Mouse (Mus musculus): ENCODE measurements at regions not wholly inside any gene's neighbourhood (a gene's known extent, or its start where the extent isn't known, plus 50 kb on each side); places are given as distances from the start of the nearest gene placed in this dataset.

DNA sequence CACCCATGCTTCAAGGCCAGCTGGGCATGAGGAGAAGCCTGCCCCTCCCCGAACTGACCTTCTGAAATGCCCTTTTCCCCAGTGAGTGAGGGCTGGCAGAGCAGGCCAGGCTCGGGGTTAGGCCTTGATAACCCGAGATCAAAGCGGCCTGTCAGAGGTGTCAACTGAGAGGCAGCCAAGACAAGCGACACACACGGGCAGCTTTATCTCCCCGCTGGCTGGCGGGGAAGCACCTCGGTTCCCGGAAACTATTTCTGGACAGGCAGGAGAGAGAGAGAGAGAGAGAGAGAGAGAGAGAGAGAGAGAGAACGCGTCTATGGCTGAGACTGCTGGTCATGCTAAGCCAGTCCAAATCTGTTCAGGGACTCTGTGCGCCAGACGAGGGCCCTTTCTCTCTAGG, 95.3 kb upstream of the Tbx3 start:
- H3K27me3 ChIP-seq (ENCODE audit: insufficient read depth, low read length) = no peaks in the 10 kb centered on the region
- no peaks in the 10 kb centered on the region for H3K36me3 ChIP-seq (ENCODE audit: insufficient read depth, low read length)
- no peak overlapping the region for H3K9ac ChIP-seq (replicated peaks; ENCODE audit: low read length)
- TF ChIP-seq CTCF (IDR thresholded peaks at IDR 0.05; ENCODE audit: low read depth) = no peak
- H3K4me1 ChIP-seq (ENCODE audit: insufficient read depth, low read length) = no peaks in the 10 kb centered on the region
- WGBS = 67% methylated on average over 14 of the region's 14 CpGs
- H3K27ac ChIP-seq = no peak overlapping the region
- H3K9me3 ChIP-seq (ENCODE audit: low read length) = peaks cover 4% of the 10 kb centered on the region; the same call in 1 of the 2 replicates
- no peak for ATAC-seq
- DNase-seq (ENCODE audit: low spot score) = no peak
- H3K4me2 ChIP-seq (ENCODE audit: low read depth, low read length) = no peak overlapping the region
- no peak overlapping the region for H3K4me3 ChIP-seq (ENCODE audit: low read length)

DNA sequence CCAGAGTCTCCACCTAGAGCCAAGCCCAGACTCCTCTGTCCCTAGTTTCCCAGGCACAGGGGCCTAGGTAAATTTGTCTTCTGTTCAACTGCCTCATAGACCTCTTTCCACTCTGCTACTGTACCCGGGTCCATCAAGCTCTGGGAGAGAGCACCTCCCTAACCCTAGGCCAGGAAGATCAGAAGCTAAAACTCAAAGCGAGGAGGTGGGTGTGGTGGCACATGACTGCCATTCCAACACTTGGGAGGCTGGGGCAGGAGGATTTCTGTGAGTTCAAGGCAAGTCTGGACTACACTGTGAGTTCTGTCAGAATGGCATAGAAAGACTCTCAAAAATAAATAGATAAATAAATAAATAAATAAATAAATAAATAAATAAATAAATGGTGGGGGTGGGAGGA, 91.2 kb upstream of the Tbx3 start:
- H3K9ac ChIP-seq (replicated peaks; ENCODE audit: low read length) = no peak overlapping the region
- no peak for ATAC-seq
- H3K9me3 ChIP-seq (ENCODE audit: low read length) = no peaks in the 10 kb centered on the region
- no peak overlapping the region for H3K27ac ChIP-seq
- H3K4me2 ChIP-seq (ENCODE audit: low read depth, low read length) = no peak overlapping the region
- H3K4me3 ChIP-seq (ENCODE audit: low read length) = no peak overlapping the region
- no peaks in the 10 kb centered on the region for H3K4me1 ChIP-seq (ENCODE audit: insufficient read depth, low read length)
- no peaks in the 10 kb centered on the region for H3K36me3 ChIP-seq (ENCODE audit: insufficient read depth, low read length)
- no peaks in the 10 kb centered on the region for H3K27me3 ChIP-seq (ENCODE audit: insufficient read depth, low read length)
- 92% methylated on average over 2 of the region's 2 CpGs for WGBS
- TF ChIP-seq CTCF (IDR thresholded peaks at IDR 0.05; ENCODE audit: low read depth) = no peak
- DNase-seq (ENCODE audit: low spot score) = no peak

DNA sequence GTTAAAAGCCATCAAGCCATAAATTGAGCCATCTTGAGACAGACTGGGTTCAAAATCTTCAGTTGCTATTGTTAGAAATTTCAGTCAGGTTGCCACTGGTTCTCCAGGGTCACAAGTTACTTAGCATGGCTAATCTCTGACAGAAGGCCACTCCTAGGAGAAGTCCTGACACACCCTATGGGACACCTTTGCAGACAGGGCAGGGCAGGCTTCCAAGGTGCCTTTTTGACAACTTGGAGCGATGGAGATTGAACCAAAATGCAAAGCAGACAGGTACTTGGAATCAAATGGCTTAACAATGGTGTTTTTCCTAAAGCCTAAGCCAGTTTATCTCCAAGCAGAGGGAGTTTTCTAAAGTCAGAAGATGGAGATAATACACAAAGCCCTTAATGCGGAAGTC, 90.7 kb upstream of the Tbx3 start:
- no peaks in the 10 kb centered on the region for H3K27me3 ChIP-seq (ENCODE audit: insufficient read depth, low read length)
- no peak for ATAC-seq
- 90% methylated on average over 2 of the region's 2 CpGs for WGBS

DNA sequence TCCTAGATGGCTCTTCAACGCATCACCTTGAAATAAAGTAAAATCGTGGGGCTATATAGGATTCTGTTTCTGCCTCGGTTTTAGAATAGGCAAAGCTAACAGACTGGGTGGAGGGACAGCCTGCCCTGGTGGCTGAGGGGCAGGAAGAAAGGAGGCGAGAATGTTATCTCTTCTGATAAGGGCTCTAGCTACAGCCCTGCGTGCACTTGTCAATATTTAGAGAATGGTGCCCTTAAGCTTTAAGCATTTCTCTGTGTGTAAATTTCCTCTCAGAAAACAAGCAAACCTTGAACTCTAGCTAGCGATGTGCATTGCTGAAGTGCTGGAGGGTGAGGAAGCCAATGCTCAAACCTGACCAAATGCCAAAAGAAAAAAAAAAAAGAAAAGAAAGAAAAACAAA, 90.1 kb upstream of the Tbx3 start:
- Histone ChIP-seq H3K4me3 (ENCODE audit: low read length) (no peak overlapping the region), H3K27ac (no peak overlapping the region), H3K4me2 (ENCODE audit: low read depth, low read length) (no peak overlapping the region), H3K36me3 (ENCODE audit: insufficient read depth, low read length) (no peaks in the 10 kb centered on the region), H3K27me3 (ENCODE audit: insufficient read depth, low read length) (no peaks in the 10 kb centered on the region), H3K9me3 (ENCODE audit: low read length) (no peaks in the 10 kb centered on the region), H3K4me1 (ENCODE audit: insufficient read depth, low read length) (no peaks in the 10 kb centered on the region), H3K9ac (replicated peaks; ENCODE audit: low read length) (no peak overlapping the region)
- no peak for TF ChIP-seq CTCF (IDR thresholded peaks at IDR 0.05; ENCODE audit: low read depth)
- no peak for ATAC-seq
- WGBS = 85% methylated on average over 6 of the region's 6 CpGs
- no peak for DNase-seq (ENCODE audit: low spot score)

More for the DNA sequence above, 90.7 kb upstream of the Tbx3 start:
- Histone ChIP-seq H3K9me3 (ENCODE audit: low read length) (no peaks in the 10 kb centered on the region), H3K4me1 (ENCODE audit: insufficient read depth, low read length) (no peaks in the 10 kb centered on the region), H3K36me3 (ENCODE audit: insufficient read depth, low read length) (no peaks in the 10 kb centered on the region), H3K9ac (replicated peaks; ENCODE audit: low read length) (no peak overlapping the region), H3K27ac (no peak overlapping the region), H3K4me2 (ENCODE audit: low read depth, low read length) (no peak overlapping the region), H3K4me3 (ENCODE audit: low read length) (no peak overlapping the region)
- no peak for TF ChIP-seq CTCF (IDR thresholded peaks at IDR 0.05; ENCODE audit: low read depth)
- DNase-seq (ENCODE audit: low spot score) = no peak

DNA sequence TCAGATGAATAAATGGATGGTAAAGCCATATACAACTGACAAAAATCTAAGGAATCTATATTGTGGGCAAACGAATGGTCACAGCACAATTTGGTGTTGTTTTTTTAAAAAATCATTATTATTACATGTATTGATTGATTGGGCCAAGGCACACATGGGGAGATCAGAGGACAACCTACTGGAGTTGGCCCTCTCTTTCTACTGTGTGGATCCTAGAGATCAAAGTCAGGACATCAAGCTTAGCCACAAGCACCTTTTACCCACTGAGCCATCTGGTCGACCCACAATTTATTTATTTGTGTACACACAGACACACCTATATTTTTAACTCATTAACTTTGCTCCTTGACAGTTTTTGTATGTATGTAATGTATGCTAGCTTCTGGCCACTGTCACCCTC, 89.7 kb upstream of the Tbx3 start:
- Histone ChIP-seq H3K9ac (replicated peaks; ENCODE audit: low read length) (no peak overlapping the region), H3K27me3 (ENCODE audit: insufficient read depth, low read length) (no peaks in the 10 kb centered on the region), H3K9me3 (ENCODE audit: low read length) (no peaks in the 10 kb centered on the region), H3K27ac (no peak overlapping the region), H3K4me2 (ENCODE audit: low read depth, low read length) (no peak overlapping the region), H3K36me3 (ENCODE audit: insufficient read depth, low read length) (no peaks in the 10 kb centered on the region), H3K4me1 (ENCODE audit: insufficient read depth, low read length) (no peaks in the 10 kb centered on the region), H3K4me3 (ENCODE audit: low read length) (no peak overlapping the region)
- 91% methylated on average over 2 of the region's 2 CpGs for WGBS
- no peak for ATAC-seq
- no peak for DNase-seq (ENCODE audit: low spot score)
- no peak for TF ChIP-seq CTCF (IDR thresholded peaks at IDR 0.05; ENCODE audit: low read depth)

DNA sequence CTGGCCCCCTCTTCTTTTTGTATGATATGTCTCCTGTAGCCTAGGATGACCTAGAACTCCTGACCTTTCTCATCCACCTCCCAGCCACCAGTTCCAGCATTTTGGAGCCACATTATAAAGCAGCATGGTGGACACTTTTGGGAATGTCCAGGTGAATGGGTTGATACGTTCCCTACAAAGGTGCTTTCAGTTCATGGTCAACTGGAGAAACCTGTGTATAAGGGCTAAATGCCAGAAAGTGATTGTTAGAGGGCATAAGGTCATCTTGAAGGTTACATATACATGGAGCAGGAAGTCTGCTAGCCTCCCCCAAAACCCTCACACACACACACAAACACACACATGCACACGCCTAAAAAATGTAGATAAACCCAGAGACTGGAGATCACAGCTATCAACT, 86.1 kb upstream of the Tbx3 start:
- ATAC-seq (no peak), DNase-seq (ENCODE audit: low spot score) (no peak)
- H3K4me2 ChIP-seq (ENCODE audit: low read depth, low read length) = no peak overlapping the region
- no peak overlapping the region for H3K27ac ChIP-seq
- no peak for TF ChIP-seq CTCF (IDR thresholded peaks at IDR 0.05; ENCODE audit: low read depth)
- H3K9me3 ChIP-seq (ENCODE audit: low read length) = no peaks in the 10 kb centered on the region
- no peak overlapping the region for H3K4me3 ChIP-seq (ENCODE audit: low read length)
- H3K27me3 ChIP-seq (ENCODE audit: insufficient read depth, low read length) = no peaks in the 10 kb centered on the region
- H3K36me3 ChIP-seq (ENCODE audit: insufficient read depth, low read length) = no peaks in the 10 kb centered on the region
- H3K9ac ChIP-seq (replicated peaks; ENCODE audit: low read length) = no peak overlapping the region
- H3K4me1 ChIP-seq (ENCODE audit: insufficient read depth, low read length) = no peaks in the 10 kb centered on the region
- 73% methylated on average over 2 of the region's 2 CpGs for WGBS

DNA sequence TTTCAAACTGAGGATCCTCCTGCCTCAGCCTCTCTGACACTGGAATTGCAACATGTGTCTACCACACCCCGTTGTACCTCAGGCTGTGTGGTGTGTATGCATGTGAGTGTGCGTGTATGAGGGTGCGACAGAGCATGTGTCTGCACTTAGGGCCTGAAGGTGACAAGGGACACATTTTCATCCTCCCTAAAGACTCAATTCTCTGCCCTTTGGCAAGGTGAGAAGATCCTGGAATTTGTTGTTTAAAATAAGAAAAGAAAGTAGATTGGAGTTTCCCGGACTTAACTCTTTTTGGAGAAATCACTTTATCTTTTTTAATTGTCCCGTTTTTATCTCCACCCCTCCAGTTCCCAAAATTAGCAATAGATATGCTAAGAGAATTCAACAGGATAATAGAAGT, 85.6 kb upstream of the Tbx3 start:
- H3K36me3 ChIP-seq (ENCODE audit: insufficient read depth, low read length) = no peaks in the 10 kb centered on the region
- no peaks in the 10 kb centered on the region for H3K9me3 ChIP-seq (ENCODE audit: low read length)
- no peak overlapping the region for H3K4me3 ChIP-seq (ENCODE audit: low read length)
- no peak for ATAC-seq
- no peak for DNase-seq (ENCODE audit: low spot score)
- TF ChIP-seq CTCF (IDR thresholded peaks at IDR 0.05; ENCODE audit: low read depth) = no peak
- H3K27me3 ChIP-seq (ENCODE audit: insufficient read depth, low read length) = no peaks in the 10 kb centered on the region
- no peaks in the 10 kb centered on the region for H3K4me1 ChIP-seq (ENCODE audit: insufficient read depth, low read length)
- no peak overlapping the region for H3K9ac ChIP-seq (replicated peaks; ENCODE audit: low read length)
- 94% methylated on average over 5 of the region's 5 CpGs for WGBS
- H3K27ac ChIP-seq = no peak overlapping the region
- H3K4me2 ChIP-seq (ENCODE audit: low read depth, low read length) = no peak overlapping the region
